In genomic region chr7:25266180-25266962, GRCm38 (mm10) we compare ENCODE assay signal across 11 mouse cellular contexts. TPM values are rescaled to one million over a fixed set of nuclear protein-coding genes. Genes with fewer than 3 reads are reported as not detected.
A peak's percentile ranks its signal among the peaks of the same experiment; 100 is the strongest.
DNase-seq lines count a peak whose midpoint lies in the region; ATAC-seq lines count a peak whose summit lies in the region.
"Had no signal": no experiment of that assay in that cellular context is flagged by ENCODE, and none has a peak within 500 bp of the region (broad histone marks: within the 10 kb centered on the region; RNA-seq: fewer than 3 reads in every experiment).

No protein-coding gene starts in this region.

- H3K27me3 ChIP-seq in lung, embryonic 15.5 days: no peaks in the 10 kb centered on the region
- H3K27me3 ChIP-seq in limb, embryonic 10.5 days (ENCODE audit: low read depth, poor library complexity, severe bottlenecking): no peaks in the 10 kb centered on the region
- H3K27me3 ChIP-seq in neural tube, embryonic 14.5 days (ENCODE audit: control insufficient read depth, insufficient read depth, low read length): no peaks in the 10 kb centered on the region

- H3K9me3 ChIP-seq in lung, embryonic 15.5 days: no peaks in the 10 kb centered on the region
- no peaks in the 10 kb centered on the region for H3K9me3 ChIP-seq in limb, embryonic 10.5 days (replicated peaks)
- no peaks in the 10 kb centered on the region for H3K9me3 ChIP-seq in neural tube, embryonic 14.5 days (ENCODE audit: control insufficient read depth, low read length)

- no peak for ATAC-seq in lung, embryonic 15.5 days (ENCODE audit: borderline replicate concordance, extremely low read depth, low FRiP score, low TSS enrichment)
- no peak for ATAC-seq in neural tube, embryonic 14.5 days (ENCODE audit: low read depth)

- peak overlapping the region; percentile 65; the same call in 1 of the 2 replicates for H3K4me2 ChIP-seq in lung, embryonic 15.5 days
- H3K4me2 ChIP-seq in neural tube, embryonic 14.5 days (ENCODE audit: low read depth, low read length): peak overlapping the region; percentile 47; the same call in 1 of the 2 replicates

- H3K27ac ChIP-seq in lung, embryonic 15.5 days: no peak overlapping the region
- peak overlapping the region; percentile 98; the same call in 1 of the 2 replicates for H3K27ac ChIP-seq in limb, embryonic 10.5 days
- no peak overlapping the region for H3K27ac ChIP-seq in neural tube, embryonic 14.5 days (ENCODE audit: low read depth, low read length)

- peak; percentile 68 for DNase-seq in cerebellum, adult 9-10 months
- no peak for DNase-seq in cerebellum, postnatal 36 days
- DNase-seq in lung, adult 18-20 months: no peak
- DNase-seq in limb, embryonic 10.5 days (ENCODE audit: low spot score): no peak
- DNase-seq in gastrocnemius, postnatal 25 days: no peak
- no peak for DNase-seq in adrenal gland, postnatal 10 days

- H3K4me3 ChIP-seq in lung, embryonic 15.5 days: no peak overlapping the region
- peak overlapping the region; percentile 71 for H3K4me3 ChIP-seq in limb, embryonic 10.5 days
- H3K4me3 ChIP-seq in neural tube, embryonic 14.5 days (ENCODE audit: low read depth, low read length): no peak overlapping the region

- peaks cover 4% of the 10 kb centered on the region; the same call in 1 of the 2 replicates for H3K36me3 ChIP-seq in lung, embryonic 15.5 days
- peaks cover 9% of the 10 kb centered on the region for H3K36me3 ChIP-seq in limb, embryonic 10.5 days
- H3K36me3 ChIP-seq in neural tube, embryonic 14.5 days (ENCODE audit: control insufficient read depth, insufficient read depth, low read length): peaks cover 3% of the 10 kb centered on the region; the same call in 1 of the 2 replicates

- H3K4me1 ChIP-seq in lung, embryonic 15.5 days: peaks cover 19% of the 10 kb centered on the region
- peaks cover 43% of the 10 kb centered on the region for H3K4me1 ChIP-seq in limb, embryonic 10.5 days
- H3K4me1 ChIP-seq in neural tube, embryonic 14.5 days (ENCODE audit: control insufficient read depth, insufficient read depth, low read length): peaks cover 18% of the 10 kb centered on the region; the same call in 1 of the 2 replicates

- WGBS in lung, embryonic 15.5 days: 86% methylated on average over 8 of the region's 8 CpGs
- WGBS in limb, embryonic 10.5 days: 89% methylated on average over 8 of the region's 8 CpGs
- WGBS in neural tube, embryonic 14.5 days: 90% methylated on average over 8 of the region's 8 CpGs

- no peak overlapping the region for H3K9ac ChIP-seq in lung, embryonic 15.5 days
- no peak overlapping the region for H3K9ac ChIP-seq in neural tube, embryonic 14.5 days (replicated peaks; ENCODE audit: low read depth, low read length)

RNA-seq across cellular contexts. Expression of gene Cic, which starts 1.1 kb away (rescaled TPM):
- 29.5 and 30.3 TPM in 2 replicates for polyA plus RNA-seq in lung, embryonic 15.5 days (2015; fragmentation: Nextera tagmentation; extraction: Ambion mirVana)
- polyA plus RNA-seq in limb, embryonic 10.5 days (2016; fragmentation: Nextera tagmentation; extraction: Ambion mirVana): 21.4 and 25.2 TPM in 2 replicates
- polyA plus RNA-seq in neural tube, embryonic 14.5 days (2014; fragmentation: Nextera tagmentation; extraction: Ambion mirVana): 43.3 and 46.6 TPM in 2 replicates
- total RNA-seq in gastrocnemius, postnatal 25 days (2021): 10 to 100 TPM; 29.0 to 30.4 TPM
- total RNA-seq in adrenal gland, postnatal 10 days (2021): 100 to 1,000 TPM in 1 of 2 experiments, 10 to 100 TPM in 1; 92.7 to 116 TPM

RNA-seq across cellular contexts. Expression of gene Erf, which starts 15.8 kb away (rescaled TPM):
- 18.8 and 20.3 TPM in 2 replicates for polyA plus RNA-seq in lung, embryonic 15.5 days (2015; fragmentation: Nextera tagmentation; extraction: Ambion mirVana)
- 14.2 and 16.6 TPM in 2 replicates for polyA plus RNA-seq in limb, embryonic 10.5 days (2016; fragmentation: Nextera tagmentation; extraction: Ambion mirVana)
- 4.5 and 4.8 TPM in 2 replicates for polyA plus RNA-seq in neural tube, embryonic 14.5 days (2014; fragmentation: Nextera tagmentation; extraction: Ambion mirVana)
- 1 to 10 TPM; 5.8 to 7.2 TPM for total RNA-seq in gastrocnemius, postnatal 25 days (2021)
- 10 to 100 TPM; 33.0 to 42.3 TPM for total RNA-seq in adrenal gland, postnatal 10 days (2021)

RNA-seq across cellular contexts. Expression of gene Gsk3a, which starts 28.7 kb away (rescaled TPM):
- 9.8 and 10.7 TPM in 2 replicates for polyA plus RNA-seq in lung, embryonic 15.5 days (2015; fragmentation: Nextera tagmentation; extraction: Ambion mirVana)
- 11.7 and 12.0 TPM in 2 replicates for polyA plus RNA-seq in limb, embryonic 10.5 days (2016; fragmentation: Nextera tagmentation; extraction: Ambion mirVana)
- polyA plus RNA-seq in neural tube, embryonic 14.5 days (2014; fragmentation: Nextera tagmentation; extraction: Ambion mirVana): 21.5 and 25.1 TPM in 2 replicates
- 10 to 100 TPM; 59.5 to 66.2 TPM for total RNA-seq in gastrocnemius, postnatal 25 days (2021)
- total RNA-seq in adrenal gland, postnatal 10 days (2021): 10 to 100 TPM; 92.5 to 96.7 TPM

RNA-seq across cellular contexts. Expression of gene Pafah1b3, which starts 31.4 kb away (rescaled TPM):
- 174 and 183 TPM in 2 replicates for polyA plus RNA-seq in lung, embryonic 15.5 days (2015; fragmentation: Nextera tagmentation; extraction: Ambion mirVana)
- 224 and 248 TPM in 2 replicates for polyA plus RNA-seq in limb, embryonic 10.5 days (2016; fragmentation: Nextera tagmentation; extraction: Ambion mirVana)
- 561 and 590 TPM in 2 replicates for polyA plus RNA-seq in neural tube, embryonic 14.5 days (2014; fragmentation: Nextera tagmentation; extraction: Ambion mirVana)
- total RNA-seq in gastrocnemius, postnatal 25 days (2021): 1 to 10 TPM; 1.4 to 1.5 TPM
- 10 to 100 TPM; 38.1 to 39.7 TPM for total RNA-seq in adrenal gland, postnatal 10 days (2021)

RNA-seq across cellular contexts. Expression of gene Prr19, which starts 34.8 kb away (rescaled TPM):
- 0.27 and 0.38 TPM in 2 replicates for polyA plus RNA-seq in lung, embryonic 15.5 days (2015; fragmentation: Nextera tagmentation; extraction: Ambion mirVana)
- polyA plus RNA-seq in limb, embryonic 10.5 days (2016; fragmentation: Nextera tagmentation; extraction: Ambion mirVana): 1.1 and 1.3 TPM in 2 replicates
- 2.7 and 4.3 TPM in 2 replicates for polyA plus RNA-seq in neural tube, embryonic 14.5 days (2014; fragmentation: Nextera tagmentation; extraction: Ambion mirVana)
- not detected for total RNA-seq in gastrocnemius, postnatal 25 days (2021)
- not detected for total RNA-seq in adrenal gland, postnatal 10 days (2021)
- total RNA-seq: adrenal gland, adult 18-20 months; layer of hippocampus, adult 2 months had no signal
- polyA plus RNA-seq: C2C12 had no signal
